Mouse (Mus musculus) forebrain, embryonic 14.5 days (tissue): ENCODE data around the gene Syne2. TPM values are rescaled to one million over a fixed set of nuclear protein-coding genes. Genes with fewer than 3 reads are reported as not detected.

Experiments
- ATAC-seq: fragments of 200-750 bp; cut with Nextera tagmentation; 2 replicates; pipeline ENCODE4 v1.8.0; 2017; ENCODE audit warnings: mild to moderate bottlenecking, moderate library complexity
- DNase-seq: peaks from one replicate; pipeline ENCODE4 v3.0.0-alpha.2; 2015; ENCODE audit warnings: low spot score
- H3K27ac ChIP-seq: fragments of 300-500 bp; sonication (generic); 2 replicates; pipeline ENCODE4 v1.5.1; 2014; ENCODE audit warnings: low read depth, mild to moderate bottlenecking, control low read depth, low read length, moderate library complexity
- H3K27me3 ChIP-seq: fragments of 300-500 bp; sonication (generic); replicated peaks from 2 replicates; pipeline ENCODE4 v1.6.1; 2014; ENCODE audit warnings: low read length, control low read depth, mixed read lengths; ENCODE audit not compliant: control insufficient read depth, insufficient read depth
- H3K36me3 ChIP-seq: fragments of 300-500 bp; sonication (generic); 2 replicates; pipeline ENCODE4 v1.6.1; 2014; ENCODE audit warnings: low read length, control low read depth; ENCODE audit not compliant: control insufficient read depth, insufficient read depth
- H3K4me1 ChIP-seq: fragments of 300-500 bp; sonication (generic); 2 replicates; pipeline ENCODE4 v1.6.1; 2014; ENCODE audit warnings: antibody characterized with exemption, low read length, control low read depth; ENCODE audit not compliant: control insufficient read depth, insufficient read depth
- H3K4me2 ChIP-seq: fragments of 300-500 bp; sonication (generic); 2 replicates; pipeline ENCODE4 v1.6.1; 2014; ENCODE audit warnings: mild to moderate bottlenecking, control low read depth, low read length
- H3K4me3 ChIP-seq: fragments of 300-500 bp; sonication (generic); 2 replicates; pipeline ENCODE4 v1.5.1; 2014; ENCODE audit warnings: low read depth, low read length, control low read depth
- H3K9ac ChIP-seq: fragments of 300-500 bp; sonication (generic); 2 replicates; pipeline ENCODE4 v1.6.1; 2014; ENCODE audit warnings: mild to moderate bottlenecking, low read length, control low read depth, moderate library complexity
- H3K9me3 ChIP-seq: fragments of 300-500 bp; sonication (generic); replicated peaks from 2 replicates; pipeline ENCODE4 v1.6.1; 2016; ENCODE audit warnings: low read length, control low read depth, mixed read lengths; ENCODE audit not compliant: control insufficient read depth
- WGBS: fragments of 180-500 bp; shearing (Covaris S2); extraction: QIAGEN DNeasy Blood & Tissue Kit; methylation state at CpG from one replicate; pipeline ENCODE4 v1.1.7; 2014; 5-methylcytosine and 5-hydroxymethylcytosine counted together
- polyA plus RNA-seq: library from polyadenylated mRNA; unstranded; fragments of >200 nt; fragmentation: Nextera tagmentation; extraction: Ambion mirVana; gene quantifications from 2 replicates; pipeline ENCODE4 v1.2.1, GENCODE M21; 2014

Gene Syne2
- polyA plus RNA-seq, 1 experiment from 2014 or later: 62.0 TPM

DNA sequence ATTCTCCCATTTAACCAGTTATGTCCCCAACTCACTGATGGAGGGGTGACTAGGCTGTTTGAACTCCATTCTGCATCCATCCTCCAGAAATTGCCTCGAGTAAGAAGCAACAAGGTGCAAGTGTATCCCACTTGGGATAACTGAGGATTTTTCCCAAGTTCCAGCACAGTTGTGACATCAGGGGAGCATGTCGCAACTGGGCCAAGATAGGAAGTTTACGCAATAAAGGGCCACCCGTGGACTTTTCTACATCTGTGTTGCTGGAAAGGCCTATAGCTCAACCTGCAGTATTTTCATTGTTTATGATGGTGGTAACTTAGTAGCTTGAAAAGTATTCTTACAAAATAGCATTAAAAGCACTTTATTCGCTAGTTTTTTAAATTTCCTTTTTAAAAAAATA, 97.8 kb downstream of the Syne2 start:
- 94% methylated on average over 5 of the region's 5 CpGs for WGBS
- no peak for ATAC-seq
- peaks cover 77% of the 10 kb centered on the region for H3K36me3 ChIP-seq

DNA sequence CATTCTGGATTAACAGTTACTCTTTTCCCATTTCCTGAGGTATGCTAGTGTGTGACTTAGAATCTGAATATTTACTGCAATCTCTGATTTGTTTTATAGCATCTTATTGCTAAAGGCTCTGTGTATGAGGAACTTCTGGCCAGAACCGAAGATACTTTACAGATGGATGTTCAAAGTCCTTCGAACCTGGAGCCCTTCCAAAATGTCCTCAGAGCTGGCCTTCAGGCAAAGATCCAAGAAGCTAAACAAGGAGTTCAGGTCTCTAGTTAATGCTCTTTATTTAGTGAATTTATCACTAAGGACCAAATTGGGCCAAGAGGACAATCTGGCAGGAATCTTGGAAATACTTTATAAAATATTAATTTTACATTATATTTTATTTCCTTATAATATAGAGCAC, 100.5 kb downstream of the Syne2 start:
- H3K27me3 ChIP-seq: no peaks in the 10 kb centered on the region
- ATAC-seq (no peak), DNase-seq (no peak)
- H3K9ac ChIP-seq: no peak overlapping the region
- peaks cover 78% of the 10 kb centered on the region for H3K36me3 ChIP-seq
- H3K9me3 ChIP-seq: no peaks in the 10 kb centered on the region
- no peak overlapping the region for H3K4me2 ChIP-seq
- no peaks in the 10 kb centered on the region for H3K4me1 ChIP-seq
- no peak overlapping the region for H3K27ac ChIP-seq
- no peak overlapping the region for H3K4me3 ChIP-seq
- 73% methylated on average over 2 of the region's 2 CpGs for WGBS

More for the DNA sequence above, 97.8 kb downstream of the Syne2 start:
- no peak for DNase-seq
- Histone ChIP-seq H3K4me2 (no peak overlapping the region), H3K4me1 (no peaks in the 10 kb centered on the region), H3K27me3 (no peaks in the 10 kb centered on the region), H3K9me3 (no peaks in the 10 kb centered on the region), H3K9ac (no peak overlapping the region), H3K4me3 (no peak overlapping the region), H3K27ac (no peak overlapping the region)

DNA sequence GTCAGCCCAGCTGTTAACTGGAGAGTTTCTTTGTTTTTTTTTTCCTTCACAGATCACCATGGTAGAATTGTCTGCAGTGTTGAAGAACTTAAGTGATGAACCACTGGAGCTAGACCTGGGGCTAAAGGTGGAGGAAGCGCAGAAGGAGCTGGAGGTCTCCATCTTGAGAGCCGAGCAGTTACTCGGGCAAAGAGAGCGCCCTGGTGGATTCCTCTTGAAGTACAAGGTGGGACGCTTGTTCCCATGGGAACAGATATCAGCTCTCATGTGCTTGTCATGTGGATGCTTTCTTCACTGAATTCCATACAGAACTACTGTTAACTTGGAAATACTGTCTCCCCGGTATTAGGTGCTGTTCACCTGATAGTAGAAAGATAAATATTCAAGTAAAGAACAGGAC, 101.0 kb downstream of the Syne2 start:
- ATAC-seq (peak; percentile 48; the same call in 1 of the 2 replicates), DNase-seq (peak; percentile 70)
- Histone ChIP-seq H3K36me3 (peaks cover 77% of the 10 kb centered on the region), H3K9me3 (no peaks in the 10 kb centered on the region), H3K27me3 (no peaks in the 10 kb centered on the region), H3K27ac (no peak overlapping the region), H3K4me1 (no peaks in the 10 kb centered on the region), H3K4me3 (no peak overlapping the region), H3K4me2 (no peak overlapping the region), H3K9ac (no peak overlapping the region)
- 59% methylated on average over 6 of the region's 6 CpGs for WGBS

DNA sequence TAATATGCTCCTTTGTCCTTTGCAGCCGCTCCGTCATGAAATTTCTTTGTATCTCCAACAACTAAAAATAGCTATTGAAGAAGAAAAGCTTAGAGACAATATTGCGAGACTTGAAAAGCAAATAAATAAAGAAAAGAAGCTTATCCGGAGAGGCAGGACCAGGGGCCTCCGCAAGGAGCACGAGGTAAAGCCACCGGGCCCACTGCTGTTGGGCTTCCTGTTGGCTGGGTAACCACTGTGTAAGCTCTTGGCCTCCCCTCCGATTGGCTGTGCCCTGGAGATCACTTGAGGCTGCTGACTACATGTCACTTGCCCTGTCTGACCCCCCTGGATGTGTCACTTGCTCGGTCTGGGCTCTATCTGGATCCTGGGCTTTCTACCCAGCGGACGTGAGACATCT, 105.0 kb downstream of the Syne2 start:
- ATAC-seq (no peak), DNase-seq (peak; percentile 4)
- Histone ChIP-seq H3K9ac (no peak overlapping the region), H3K27me3 (no peaks in the 10 kb centered on the region), H3K4me3 (no peak overlapping the region), H3K36me3 (peaks cover 86% of the 10 kb centered on the region), H3K9me3 (no peaks in the 10 kb centered on the region), H3K4me2 (no peak overlapping the region), H3K4me1 (no peaks in the 10 kb centered on the region), H3K27ac (no peak overlapping the region)
- 61% methylated on average over 11 of the region's 11 CpGs for WGBS

DNA sequence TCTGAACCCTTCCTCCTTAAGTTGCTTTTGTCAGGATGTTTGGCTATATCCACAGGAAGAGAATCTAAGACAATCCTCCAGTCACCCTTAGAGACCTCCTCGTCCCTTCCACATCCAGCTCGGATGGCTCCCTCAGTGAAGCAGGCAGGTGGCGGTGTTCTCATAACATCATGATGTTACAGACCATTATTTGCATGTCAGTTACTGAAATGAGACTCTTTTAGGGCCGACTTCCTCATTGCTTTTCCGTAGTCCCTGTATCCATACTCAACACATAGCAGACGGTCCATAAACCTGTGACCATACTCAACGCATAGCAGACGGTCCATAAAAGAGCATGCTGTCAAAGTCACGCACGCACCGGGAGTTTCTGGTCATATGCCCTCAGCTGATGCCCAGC, 106.9 kb downstream of the Syne2 start:
- no peak for ATAC-seq
- no peak overlapping the region for H3K4me2 ChIP-seq
- no peak overlapping the region for H3K4me3 ChIP-seq
- peaks cover 91% of the 10 kb centered on the region for H3K36me3 ChIP-seq
- no peak overlapping the region for H3K9ac ChIP-seq
- 95% methylated on average over 11 of the region's 11 CpGs for WGBS
- no peak for DNase-seq
- no peaks in the 10 kb centered on the region for H3K27me3 ChIP-seq
- no peaks in the 10 kb centered on the region for H3K4me1 ChIP-seq
- no peak overlapping the region for H3K27ac ChIP-seq
- H3K9me3 ChIP-seq: no peaks in the 10 kb centered on the region

DNA sequence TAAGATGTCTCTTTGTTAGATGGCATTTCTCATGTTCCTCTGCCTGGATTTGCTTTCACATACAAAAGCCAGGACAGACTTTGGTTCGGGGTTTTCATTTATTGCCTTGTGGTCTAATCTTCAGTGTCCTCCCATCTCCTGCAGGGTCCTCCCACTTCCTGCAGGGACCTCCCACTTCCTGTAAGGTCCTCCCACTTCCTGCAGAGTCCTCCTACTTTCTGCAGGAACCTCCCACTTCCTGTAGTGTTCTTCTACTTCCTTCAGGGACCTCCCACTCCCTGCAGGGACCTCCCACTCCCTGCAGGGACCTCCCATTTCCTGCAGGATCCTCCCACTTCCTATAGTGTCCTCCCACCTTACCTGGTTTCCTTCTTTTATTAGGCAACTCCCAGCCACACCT, 109.7 kb downstream of the Syne2 start:
- Histone ChIP-seq H3K4me2 (no peak overlapping the region), H3K27ac (no peak overlapping the region), H3K4me3 (no peak overlapping the region), H3K36me3 (peaks cover 93% of the 10 kb centered on the region), H3K4me1 (no peaks in the 10 kb centered on the region), H3K9ac (no peak overlapping the region), H3K9me3 (no peaks in the 10 kb centered on the region), H3K27me3 (no peaks in the 10 kb centered on the region)
- ATAC-seq: no peak
- no peak for DNase-seq
- 83% methylated on average over 1 of the region's 1 CpGs for WGBS

DNA sequence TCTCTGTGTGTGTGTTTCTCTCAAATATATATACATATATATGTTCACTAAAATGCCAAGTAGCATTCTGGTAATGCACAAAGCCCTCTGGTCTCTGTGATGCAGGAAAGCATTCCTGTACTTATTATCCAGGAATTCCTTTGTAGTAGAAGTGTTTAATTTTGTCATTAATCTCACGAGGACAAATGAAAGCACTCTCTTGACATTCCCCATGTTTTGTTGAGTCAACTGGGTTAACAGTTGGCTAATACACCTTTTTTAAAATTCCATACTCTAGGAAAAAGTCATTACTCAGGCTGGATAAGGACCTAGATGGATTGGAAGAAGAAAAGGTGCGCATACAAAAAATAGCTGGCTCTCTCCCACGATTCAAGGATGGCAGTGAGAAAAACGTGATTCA, 115.6 kb downstream of the Syne2 start:
- Histone ChIP-seq H3K27me3 (no peaks in the 10 kb centered on the region), H3K36me3 (peaks cover 92% of the 10 kb centered on the region), H3K9me3 (no peaks in the 10 kb centered on the region), H3K4me2 (no peak overlapping the region), H3K27ac (no peak overlapping the region), H3K9ac (no peak overlapping the region), H3K4me3 (no peak overlapping the region), H3K4me1 (no peaks in the 10 kb centered on the region)
- WGBS: 86% methylated on average over 4 of the region's 4 CpGs
- DNase-seq: no peak
- ATAC-seq: no peak

DNA sequence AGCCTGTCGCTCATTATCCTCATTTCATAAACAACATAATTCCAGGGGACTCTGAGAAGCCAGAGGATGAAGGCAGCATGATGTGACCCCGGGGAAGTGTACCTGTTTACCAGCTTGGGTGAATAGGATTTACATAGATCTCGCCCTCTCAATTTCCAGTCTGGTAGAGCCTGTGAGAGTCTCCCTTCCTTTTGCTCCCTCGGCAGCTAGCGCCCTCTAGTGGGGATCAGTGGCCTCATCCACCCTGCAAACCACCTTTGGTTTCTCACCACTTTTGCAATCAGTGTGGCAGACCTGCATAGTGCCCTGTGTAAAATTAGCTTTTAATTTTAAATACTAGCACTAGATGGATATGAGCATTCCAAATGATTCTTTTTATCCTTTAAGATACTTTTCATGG, 133.4 kb downstream of the Syne2 start:
- Histone ChIP-seq H3K4me1 (no peaks in the 10 kb centered on the region), H3K9ac (no peak overlapping the region), H3K27ac (no peak overlapping the region), H3K4me2 (no peak overlapping the region), H3K27me3 (no peaks in the 10 kb centered on the region), H3K4me3 (no peak overlapping the region), H3K36me3 (peaks cover 70% of the 10 kb centered on the region), H3K9me3 (no peaks in the 10 kb centered on the region)
- 67% methylated on average over 5 of the region's 5 CpGs for WGBS
- ATAC-seq (no peak), DNase-seq (peak; percentile 21)

DNA sequence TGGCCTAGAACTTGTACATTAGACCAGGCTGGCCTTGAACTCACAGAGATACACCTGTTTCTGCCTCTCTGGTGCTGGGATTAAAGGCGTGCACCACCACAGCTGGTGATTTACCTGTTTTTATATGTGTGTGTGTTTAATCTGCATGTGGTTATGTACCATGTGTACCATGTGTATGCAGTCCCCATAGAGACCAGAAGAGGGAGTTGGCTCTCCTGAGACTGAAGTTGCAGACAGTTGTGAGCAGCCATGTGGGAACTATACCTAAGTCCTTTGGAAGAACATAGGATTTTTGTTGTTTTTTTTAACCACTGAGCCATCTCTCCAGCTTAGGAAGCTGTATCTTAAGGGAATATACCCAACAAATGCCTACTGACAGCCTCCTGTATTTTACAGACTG, 134.1 kb downstream of the Syne2 start:
- no peaks in the 10 kb centered on the region for H3K4me1 ChIP-seq
- H3K4me3 ChIP-seq: no peak overlapping the region
- no peak overlapping the region for H3K4me2 ChIP-seq
- no peak overlapping the region for H3K27ac ChIP-seq
- H3K36me3 ChIP-seq: peaks cover 70% of the 10 kb centered on the region
- ATAC-seq (no peak), DNase-seq (no peak)
- no peaks in the 10 kb centered on the region for H3K9me3 ChIP-seq
- H3K9ac ChIP-seq: no peak overlapping the region
- WGBS: 100% methylated on average over 1 of the region's 1 CpGs
- H3K27me3 ChIP-seq: no peaks in the 10 kb centered on the region
